Mouse (Mus musculus): ENCODE results near the gene B230118H07Rik.

DNA sequence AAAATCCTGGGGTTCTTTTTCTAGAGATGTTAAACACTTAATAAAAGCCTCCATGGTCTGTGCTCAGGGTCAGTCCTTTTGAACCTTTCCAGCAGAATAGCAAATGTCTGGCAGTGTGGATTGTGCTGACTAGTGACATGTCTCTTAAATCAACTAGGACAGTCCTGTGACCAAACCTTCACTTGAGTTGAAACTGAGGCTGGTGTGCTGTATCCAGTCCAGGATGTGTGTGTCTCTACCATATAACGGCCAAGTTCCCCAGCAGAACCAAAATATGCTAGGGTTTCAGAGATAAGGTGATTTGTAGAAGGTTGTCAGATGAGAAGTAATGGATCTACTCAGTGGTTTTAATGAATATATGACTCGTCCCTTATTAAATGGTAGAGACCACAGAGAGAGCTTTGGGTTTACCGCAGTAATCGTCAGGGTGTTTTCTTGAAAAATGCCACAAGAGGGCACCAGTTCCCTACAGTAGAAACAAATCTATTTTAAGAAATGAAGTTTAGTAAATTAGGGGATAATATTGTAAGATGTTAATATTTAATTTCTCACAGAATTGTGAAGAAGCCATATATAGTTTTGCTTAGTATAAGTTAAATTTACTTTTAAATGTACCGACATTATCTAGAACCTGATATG is 44.4 kb upstream of the B230118H07Rik start:
- TF ChIP-seq TBP (conservative IDR thresholded peaks at IDR 0.05; ENCODE audit: low read depth, low read length) (no peak), CTCF (conservative IDR thresholded peaks at IDR 0.05 in 1 of 2, IDR thresholded peaks at IDR 0.05 in 1 of 2; ENCODE audit: low read depth in 2 of 2, low read length in 2 of 2) (peak in 1 of 2 experiments; percentile 72; a peak in 3 of 4 replicates), JUN (IDR thresholded peaks at IDR 0.05; ENCODE audit: insufficient read depth, low read depth, low read length) (no peak)
